Mouse (Mus musculus) cerebellum, adult 9-10 months (tissue): ENCODE measurements around the gene Xndc1.
A peak's percentile ranks its signal among the peaks of the same experiment; 100 is the strongest.

ENCODE experiments used
- DNase-seq: peaks from one replicate; pipeline ENCODE4 v3.0.0; 2022

Gene Xndc1

DNA sequence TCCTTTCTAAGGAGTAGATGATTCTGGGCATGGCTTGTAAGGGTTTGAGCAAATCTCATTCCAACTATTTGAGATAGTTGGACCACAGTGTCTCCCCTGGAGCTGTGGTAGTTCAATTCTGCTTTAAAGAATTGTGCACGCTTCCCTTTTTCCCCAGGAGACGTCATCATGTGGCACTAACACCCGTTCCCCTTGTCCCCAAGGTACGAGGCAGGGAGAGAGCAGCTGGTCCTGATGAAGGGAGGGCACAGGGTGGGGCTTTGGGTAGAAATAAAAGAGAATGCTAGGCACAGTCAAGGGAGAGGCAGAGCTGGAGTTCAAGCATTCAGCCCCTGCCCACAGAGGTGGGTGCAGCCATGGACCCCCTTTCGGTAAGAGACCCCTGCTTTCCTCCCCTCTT is 17.5 kb downstream of the Xndc1 start, which contains the start of gene Trpc2:
Trpc2 (plus strand) TSS at position 301 of the 400 bp plus-strand sequence.
- no peak for DNase-seq

GRCm38 (mm10) chr7:102084041-102084696 is 18.9 kb downstream of the Xndc1 start:
- no peak for DNase-seq

DNA sequence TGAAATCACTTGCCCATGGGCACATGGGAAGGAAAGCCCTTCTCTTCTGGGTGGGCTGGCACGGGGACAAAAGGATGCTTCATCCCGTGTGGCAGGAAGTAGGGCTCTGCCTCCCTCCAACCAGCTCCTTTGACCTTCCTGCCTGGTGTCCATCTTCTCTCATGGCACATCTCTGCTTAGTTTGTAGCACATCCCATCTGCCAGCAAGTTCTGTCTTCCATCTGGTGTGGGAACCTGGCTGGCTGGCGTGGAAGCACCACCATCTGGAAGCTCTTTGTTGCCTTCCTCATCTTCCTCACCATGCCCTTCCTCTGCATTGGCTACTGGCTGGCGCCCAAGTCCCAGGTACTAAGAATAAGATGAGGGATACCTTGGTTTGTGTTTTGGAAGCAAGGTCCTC is 22.0 kb downstream of the Xndc1 start:
- DNase-seq: peak; percentile 50

- DNase-seq: no peak
These were observed 34.7 kb downstream of the Xndc1 start for GRCm38 (mm10) chr7:102099760-102100661.

GRCm38 (mm10) chr7:102100868-102101267 is 35.6 kb downstream of the Xndc1 start:
- DNase-seq: no peak

- DNase-seq: no peak
These were observed 36.2 kb downstream of the Xndc1 start, which contains the start of gene Art1 for GRCm38 (mm10) chr7:102101487-102101886. Gene Art1, plus strand, starts transcription at chr7:102101743.

GRCm38 (mm10) chr7:102102241-102102640 is 36.9 kb downstream of the Xndc1 start:
- no peak for DNase-seq

GRCm38 (mm10) chr7:102102696-102103095 is 37.4 kb downstream of the Xndc1 start:
- no peak for DNase-seq

DNA sequence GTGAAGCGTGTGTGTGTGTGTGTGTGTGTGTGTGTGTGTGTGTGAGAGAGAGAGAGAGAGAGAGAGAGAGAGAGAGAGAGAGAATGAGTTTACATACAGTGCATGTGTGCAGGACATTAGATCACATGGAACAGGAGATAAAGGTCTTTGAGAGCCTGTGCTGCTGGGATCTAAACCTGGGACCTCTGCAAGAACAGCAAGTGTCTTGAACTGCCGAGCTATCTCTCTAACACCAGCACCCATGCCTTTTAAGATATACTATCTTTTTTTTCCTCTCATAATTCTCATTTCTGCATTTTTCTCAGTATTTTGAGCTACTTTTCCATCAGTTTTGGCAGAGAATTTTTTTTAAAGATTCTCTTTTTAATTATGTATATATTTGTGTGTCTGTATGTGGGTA is 38.2 kb downstream of the Xndc1 start:
- no peak for DNase-seq

DNA sequence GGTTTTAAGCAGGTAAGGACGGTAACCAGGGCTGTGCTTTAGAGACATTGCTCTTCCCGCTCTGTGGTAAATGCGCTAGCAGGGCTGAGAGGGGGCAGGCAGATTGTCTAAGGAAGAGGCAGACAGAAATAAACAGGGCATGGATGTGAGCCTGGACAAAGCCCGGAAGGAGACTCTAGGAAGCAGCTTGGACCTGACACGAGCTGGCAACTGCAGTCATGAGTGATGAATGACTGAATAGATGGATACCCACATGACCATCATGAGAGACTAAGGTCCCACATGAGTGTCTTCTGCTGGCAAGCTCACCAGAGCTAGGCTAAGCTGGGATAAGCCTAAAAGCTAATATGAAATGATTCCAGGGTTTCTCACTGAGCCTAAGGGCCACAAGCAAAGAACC is 38.8 kb downstream of the Xndc1 start:
- peak; percentile 60 for DNase-seq

DNA sequence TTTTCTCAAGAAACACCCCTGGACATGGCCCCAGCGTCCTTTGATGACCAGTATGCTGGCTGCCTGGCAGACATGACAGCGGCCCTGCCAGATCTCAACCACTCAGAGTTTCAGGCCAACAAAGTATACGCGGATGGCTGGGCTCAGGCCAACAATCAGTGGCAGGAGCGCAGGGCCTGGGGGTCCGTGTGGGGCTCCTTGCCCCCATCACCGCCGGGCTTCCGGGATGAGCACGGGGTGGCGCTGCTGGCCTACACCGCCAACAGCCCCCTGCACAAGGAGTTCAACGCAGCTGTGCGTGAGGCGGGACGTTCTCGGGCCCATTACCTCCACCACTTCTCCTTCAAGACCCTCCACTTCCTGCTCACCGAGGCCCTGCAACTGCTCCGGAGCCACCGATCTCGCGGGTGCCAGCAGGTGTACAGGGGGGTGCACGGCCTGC is 41.4 kb downstream of the Xndc1 start:
- no peak for DNase-seq

DNA sequence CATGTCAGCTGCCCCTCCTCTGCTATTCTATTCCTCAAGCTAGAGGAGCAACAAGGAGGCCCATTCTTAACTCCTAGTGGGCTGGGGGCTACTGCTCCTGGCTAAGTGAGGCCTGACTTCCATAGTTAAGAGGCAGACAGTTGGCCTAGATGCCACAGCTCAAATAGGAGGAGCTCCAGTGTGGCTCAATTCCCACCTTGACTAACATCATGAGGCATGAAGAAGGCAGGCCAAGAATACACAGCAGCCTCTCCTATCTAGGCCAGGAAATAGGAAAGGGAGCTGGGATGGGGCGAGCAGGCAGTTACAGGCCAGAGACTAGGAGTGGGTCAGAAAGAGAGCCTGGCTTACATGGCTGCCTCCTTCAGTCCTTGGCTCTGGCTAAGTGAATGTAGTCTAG is 42.9 kb downstream of the Xndc1 start:
- no peak for DNase-seq

DNA sequence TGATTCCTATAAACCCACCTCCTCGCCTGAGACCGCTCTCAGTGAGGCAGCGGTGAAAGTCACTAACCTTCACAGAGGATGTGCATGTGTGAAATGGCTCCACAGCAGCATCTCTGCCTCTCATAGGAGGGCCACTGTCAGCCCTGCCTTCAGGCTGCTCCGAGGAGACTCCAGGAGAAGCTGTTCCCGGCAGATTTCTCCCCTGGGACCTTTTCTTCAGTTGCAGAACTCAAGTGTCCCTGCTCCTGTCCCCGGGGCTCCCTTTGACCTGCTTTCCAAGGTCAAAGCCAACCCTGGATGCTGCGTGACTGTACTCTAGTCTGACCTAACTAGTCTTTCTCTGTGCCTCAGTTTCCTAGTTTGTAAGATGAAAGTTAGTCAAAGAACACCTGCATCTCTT is 43.9 kb downstream of the Xndc1 start, which contains the start of gene Art5:
Art5 (minus strand) TSS at position 319 of the 400 bp plus-strand sequence.
- no peak for DNase-seq

DNA sequence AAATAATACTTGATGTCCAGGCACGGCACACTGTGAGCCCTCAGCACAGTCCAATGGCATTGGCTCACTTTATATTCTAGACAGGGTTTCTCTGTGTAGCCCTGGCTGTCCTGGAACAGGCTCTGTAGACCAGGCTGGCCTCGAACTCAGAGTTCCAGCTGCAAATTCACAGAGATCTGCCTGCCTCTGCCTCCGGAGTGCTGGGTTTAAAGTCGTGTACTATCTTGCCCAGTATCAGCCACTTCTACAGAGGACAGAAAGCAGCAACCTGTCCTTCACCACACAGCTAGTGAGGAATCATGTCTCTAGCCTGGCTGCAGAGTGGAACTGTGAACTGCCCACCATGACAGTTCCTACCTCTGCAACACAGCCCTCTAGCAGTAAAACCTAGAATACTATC is 44.4 kb downstream of the Xndc1 start:
- no peak for DNase-seq

- DNase-seq: no peak
These were observed 47.9 kb downstream of the Xndc1 start for GRCm38 (mm10) chr7:102113151-102113729.

DNA sequence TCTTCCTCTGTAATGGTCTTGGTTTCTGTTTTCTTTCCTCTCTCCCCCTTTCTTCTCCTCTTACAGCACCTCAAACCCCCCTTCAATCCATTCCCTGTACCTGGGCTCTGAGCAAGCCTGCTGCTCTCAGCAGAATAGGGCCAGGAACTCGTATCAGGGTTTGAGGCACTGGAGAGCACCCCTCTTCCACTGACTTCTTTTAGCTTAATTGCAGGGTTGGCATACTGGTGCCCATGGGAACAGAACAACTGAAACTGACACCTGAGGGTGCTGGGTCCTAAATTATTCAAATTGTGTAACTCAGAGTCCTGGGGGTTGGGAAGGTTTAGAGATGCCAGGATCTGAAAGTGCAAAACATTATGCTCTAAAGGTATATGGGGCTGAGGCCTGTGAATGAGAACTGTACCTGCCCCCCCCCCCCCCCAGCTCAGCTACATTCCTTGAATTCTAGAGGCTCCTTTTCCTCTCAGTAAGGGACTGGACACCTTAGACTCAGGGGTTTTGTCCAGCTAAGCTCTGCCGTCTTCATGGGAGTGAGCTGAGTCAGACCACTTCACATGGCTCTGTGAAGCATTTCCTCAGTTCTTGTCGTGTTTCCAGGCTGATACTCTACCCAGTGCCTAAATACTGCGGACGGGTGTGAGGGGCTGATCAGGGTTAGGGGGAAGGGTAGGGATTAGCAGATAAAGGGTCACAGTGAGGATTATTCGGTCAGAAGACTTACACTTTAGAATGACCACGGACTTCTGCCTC is 51.4 kb downstream of the Xndc1 start, which contains the start of gene Chrna10:
Chrna10 (minus strand) TSS at position 250 of the 753 bp plus-strand sequence.
- no peak for DNase-seq

DNA sequence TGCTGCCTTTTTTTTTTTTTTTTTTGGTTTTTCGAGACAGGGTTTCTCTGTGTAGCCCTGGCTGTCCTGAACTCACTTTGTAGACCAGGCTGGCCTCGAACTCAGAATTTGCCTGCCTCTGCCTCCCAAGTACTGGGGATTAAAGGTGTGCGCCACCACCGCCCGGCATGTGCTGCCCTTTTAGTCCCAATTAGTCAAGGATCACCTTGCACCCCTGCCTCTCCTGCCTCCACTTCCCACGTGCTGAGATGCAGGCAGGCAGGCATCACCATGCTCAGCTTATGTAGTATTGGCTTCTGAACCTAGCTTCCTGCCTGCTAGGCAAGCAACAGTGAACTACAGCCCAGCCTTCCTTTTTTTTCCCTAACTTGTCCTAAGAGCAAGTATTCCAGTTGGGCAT is 52.1 kb downstream of the Xndc1 start:
- DNase-seq: no peak

- no peak for DNase-seq
These were observed 55.0 kb downstream of the Xndc1 start for GRCm38 (mm10) chr7:102120326-102120725.

DNA sequence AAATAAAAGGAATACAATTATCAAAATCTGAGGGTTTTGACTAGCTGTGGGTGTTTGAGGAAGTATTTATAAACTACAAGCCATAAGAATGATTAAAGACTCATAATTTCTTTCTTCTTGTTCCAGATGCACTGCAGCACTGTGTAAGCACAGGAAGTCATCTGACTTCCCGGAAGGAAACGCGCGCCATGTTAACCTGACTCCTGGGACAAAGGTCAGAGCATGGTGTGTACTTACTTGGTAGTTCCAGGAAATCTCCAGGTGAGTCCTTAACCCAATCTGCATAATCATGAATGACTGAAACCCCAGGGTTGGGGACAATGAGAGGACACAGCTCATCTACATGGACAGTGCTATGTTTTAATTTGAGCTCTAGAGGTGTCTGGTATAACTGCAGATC is 67.1 kb downstream of the Xndc1 start:
- DNase-seq: no peak
